Mouse (Mus musculus): ENCODE results near the gene Maneal.

DNA sequence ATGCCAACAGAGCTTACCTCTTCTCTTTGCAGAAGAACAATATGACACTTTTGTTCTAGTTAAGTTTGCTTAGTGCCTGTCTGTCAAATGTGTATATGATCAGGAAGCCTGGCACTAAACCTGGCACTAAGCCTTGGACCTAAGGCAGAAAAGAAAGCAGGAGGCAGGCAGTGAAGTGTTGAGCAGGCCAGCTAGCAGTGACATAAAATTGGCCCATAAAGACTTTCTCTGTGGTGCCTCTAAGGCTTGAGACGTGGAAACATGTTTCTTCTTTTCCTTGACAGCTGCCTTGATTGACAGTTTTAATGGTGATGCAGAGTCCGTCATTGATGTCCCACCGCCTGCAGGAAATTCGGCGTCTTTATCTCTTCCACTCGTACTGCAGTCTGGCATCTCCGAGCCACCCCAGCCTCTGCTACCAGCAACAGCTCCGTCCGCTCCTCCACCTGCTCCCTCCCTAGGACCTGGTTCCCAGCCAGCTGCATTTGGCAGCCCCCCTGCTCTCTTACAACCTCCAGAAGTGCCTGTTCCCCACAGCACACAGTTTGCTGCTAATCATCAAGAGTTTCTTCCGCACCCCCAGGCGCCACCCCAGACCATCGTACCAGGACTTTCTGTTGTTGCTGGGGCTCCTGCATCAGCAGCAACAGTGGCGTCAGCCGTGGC, 23.8 kb downstream of the Maneal start:
- TF ChIP-seq CTCF (IDR thresholded peaks at IDR 0.05; ENCODE audit: borderline replicate concordance, control insufficient read depth, extremely low read depth, insufficient read depth, low read length, poor library complexity) (no peak), POLR2A (IDR thresholded peaks at IDR 0.05; ENCODE audit: control insufficient read depth, extremely low read depth, insufficient read depth, low read length, poor library complexity) (no peak)
